Mouse (Mus musculus): Measurements from ENCODE around the gene Morc1.

Morc1 gene

DNA sequence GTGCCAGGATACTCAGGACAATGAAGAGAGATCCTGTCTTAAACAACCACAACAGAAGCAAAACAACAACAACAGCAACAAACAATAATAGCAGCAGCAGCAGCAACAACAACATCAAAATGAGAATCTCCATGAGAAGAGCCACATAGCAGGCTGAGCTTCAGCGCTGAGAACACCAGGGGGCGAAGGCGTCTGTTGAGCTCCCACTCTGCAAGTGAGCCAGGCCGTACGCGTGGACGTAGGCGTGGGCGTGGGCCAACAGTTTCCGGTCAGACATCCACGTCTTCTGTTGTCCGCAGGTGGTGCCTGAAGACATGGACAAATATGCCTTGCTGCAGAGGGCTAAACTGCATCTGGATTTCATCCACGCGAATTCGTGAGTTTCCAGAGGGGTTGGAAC is at the start of gene Morc1:
Gene Morc1, plus strand, starts transcription at position 211 of the 400 bp plus-strand sequence.
- peak; percentile 9 to 25 for DNase-seq

DNA sequence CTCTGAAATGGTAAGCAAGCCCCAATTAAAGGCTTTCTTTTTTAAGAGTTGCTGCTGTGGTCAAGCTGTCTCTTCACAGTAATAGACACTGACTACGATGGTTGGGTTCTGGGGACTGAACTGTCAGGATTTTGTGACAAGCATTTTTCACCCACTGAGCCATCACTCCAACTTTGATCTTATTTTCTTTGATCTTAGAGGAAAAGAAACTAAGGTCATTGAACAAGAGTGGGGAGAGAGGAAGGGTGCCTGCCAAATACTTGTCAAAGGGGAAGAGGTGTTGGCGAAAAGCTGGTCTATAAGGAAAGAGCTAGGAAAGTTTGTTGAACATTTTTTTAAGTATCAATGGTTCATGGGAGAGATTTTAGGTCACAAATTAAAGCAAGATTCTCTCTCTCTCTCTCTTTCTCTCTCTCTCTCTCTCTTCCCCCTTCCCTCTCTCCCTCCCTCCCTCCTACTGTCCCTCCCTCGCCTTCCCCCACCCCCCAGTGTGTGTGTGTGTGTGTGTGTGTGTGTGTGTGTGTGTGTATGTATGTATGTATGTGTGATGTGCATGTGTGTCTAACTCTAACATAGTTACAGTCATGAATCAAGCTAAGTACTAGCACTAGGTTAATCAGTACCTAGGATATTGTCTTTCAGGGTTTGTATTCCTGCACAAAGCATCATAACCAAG is 47.3 kb upstream of the Morc1 start:
- no peak for DNase-seq

DNA sequence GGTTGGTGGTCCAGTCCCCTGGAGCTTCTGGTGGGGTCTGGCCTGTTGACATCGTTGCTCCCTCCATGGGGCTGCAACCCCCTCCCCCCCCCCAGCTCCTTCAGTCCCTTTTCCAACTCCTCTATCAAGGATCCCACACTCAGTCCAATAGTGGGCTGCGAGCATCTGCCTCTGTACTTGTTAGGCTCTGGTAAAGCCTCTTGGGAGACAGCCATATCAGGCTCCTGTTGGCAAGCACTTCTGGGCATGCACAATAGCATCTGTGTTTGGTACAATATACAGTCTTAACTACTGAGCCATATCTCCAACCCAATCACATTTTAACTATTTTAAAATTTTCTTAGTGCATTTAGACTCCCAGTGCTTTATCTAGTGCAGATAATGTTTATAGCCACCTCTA is 44.1 kb upstream of the Morc1 start:
- DNase-seq, result peak in 1 of 2 experiments; percentile 21

DNA sequence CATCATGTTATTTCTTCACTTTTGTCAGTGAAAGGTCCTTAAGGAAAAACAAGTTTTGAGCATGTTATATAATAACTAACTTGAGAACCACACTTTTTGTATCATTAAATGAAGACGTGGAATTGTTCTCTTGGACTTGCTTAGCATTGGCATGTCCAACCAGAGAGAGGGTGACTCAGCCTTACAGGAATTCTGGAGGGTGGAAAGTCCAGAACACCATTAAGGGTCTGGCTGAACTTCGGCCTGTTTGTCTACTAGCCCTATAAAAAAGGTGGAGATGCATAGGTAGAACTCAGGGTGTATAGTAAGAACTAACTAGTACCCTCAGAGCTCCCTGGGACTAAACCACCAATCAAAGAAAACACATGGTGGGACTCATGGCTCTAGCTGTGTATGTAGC is 35.8 kb upstream of the Morc1 start:
- no peak for DNase-seq

DNA sequence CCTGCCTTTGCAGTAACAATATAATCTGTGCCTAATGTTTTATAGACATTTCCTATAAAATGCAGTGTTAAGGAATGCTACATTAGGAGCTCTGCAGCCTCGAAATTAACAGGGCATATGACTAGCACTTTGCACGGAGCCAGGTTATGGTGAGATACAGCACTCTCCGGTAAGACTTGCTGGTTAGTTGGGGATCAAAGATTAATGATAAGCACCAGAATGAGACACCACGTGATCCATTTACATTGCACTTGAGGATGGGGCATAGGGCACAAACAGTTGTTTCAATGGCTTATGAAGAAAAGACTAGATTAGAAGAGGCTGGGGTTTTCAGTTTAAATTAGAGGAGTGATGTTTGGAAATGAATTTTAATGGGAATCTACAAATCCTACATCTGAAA is 28.1 kb upstream of the Morc1 start:
- DNase-seq, result no peak

DNA sequence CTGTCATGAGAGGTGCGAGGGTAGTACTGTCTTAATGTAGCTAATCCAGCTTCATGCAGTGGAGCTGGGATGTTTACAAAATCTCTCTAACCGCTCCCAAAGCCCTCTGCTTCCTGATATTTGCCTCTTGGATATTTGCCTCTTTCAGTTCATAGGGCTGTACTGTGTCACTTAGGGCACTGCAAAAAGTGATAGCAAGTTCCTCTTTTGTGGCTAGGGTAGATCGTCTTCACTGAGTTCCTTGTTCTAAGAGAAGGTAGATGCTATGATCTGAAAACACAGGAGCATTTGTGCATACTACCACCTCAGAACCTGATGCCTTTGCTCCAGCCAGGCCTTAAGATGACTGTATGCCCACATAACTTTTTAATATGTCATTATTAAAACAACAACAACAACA is 27.6 kb upstream of the Morc1 start:
- DNase-seq, result no peak

DNA sequence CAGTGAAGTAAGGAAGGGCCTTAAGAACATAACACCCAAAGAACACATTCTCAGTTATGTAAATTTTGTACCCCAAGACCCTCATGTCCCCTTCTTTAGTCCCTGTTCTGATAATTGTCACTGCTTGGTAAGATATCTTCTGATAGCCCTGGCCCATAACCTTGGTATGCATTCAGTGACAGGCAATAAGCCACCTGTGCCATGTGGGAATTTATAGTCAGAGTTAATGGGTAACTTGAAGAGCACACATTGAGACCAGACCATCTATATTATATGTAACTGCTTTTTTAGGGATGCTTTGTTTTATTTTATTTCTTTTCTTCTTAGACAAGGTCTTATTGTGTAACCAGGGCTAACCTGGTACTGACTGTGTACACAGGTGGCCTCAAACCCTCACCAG is 27.0 kb upstream of the Morc1 start:
- no peak for DNase-seq

DNA sequence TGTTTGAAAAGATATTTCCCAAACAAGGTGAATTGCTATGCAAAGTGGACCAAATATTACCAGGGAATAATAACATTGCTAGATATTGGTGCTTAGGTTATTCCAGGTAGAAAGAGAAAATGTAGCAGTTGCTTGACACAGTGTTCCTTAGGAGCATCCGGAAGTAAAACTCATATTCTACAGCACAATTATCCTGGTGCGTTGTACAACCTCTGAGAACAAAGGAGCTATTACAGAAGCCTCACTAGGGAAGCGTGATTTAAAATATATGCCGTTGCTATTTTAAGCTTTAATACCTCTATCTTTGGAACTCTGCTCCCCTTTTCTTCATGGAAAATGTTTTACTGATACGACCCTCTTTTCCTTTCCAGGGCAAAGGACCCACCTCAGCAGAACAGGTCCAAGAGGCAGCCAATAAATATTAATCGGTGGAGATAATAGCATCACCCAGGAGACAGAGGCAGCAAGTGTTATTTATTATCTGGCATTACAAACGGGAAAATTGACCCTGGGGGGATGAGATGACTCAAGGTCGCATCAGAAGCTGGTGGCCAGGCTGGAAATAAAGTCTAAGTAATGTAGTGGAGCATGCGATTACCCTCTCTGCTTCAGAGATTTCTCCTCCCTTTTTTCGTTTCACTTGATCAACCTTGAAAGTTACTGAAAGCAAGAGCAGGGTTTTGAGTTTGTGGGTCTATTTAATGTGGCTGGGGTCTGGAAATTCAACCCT is 25.2 kb upstream of the Morc1 start:
- DNase-seq, result no peak

DNA sequence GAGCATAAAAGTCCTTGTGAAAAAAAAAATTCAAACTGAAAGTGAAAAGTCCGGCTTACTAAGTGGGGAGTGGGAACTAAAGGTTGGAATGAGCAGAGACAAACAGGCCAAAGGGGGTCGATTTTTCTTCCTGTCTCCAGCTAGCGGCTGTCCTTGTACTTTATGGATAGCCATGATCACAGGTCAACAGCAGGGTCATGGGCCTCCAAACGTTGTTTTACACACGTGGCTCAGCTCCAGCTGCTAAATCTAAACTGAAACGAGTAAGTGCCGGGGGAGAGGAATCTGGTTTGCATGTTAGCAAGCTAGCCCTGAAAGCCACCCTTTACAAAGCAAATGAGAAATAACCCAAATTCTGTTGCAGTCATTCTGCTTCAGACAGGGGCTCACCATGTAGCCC is 21.5 kb upstream of the Morc1 start:
- DNase-seq, result no peak

DNA sequence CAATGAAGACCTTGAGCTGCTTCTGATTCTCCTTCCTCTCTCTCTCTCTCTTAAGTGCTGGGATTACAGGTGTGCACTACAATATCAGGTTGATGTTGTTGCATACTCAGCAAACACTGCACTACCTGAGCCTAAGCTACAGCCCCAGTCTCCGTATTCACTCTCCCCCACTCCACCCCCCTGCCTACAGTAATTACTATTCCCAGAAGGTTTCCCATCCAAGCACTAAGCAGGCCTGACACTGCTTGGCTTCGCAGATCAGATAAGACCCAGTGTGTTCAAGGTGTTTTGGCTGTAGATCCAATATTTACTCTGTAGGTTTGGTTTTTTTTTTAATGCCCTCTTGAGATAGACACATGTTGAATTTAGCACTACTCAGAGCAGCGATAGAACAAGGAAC is 20.9 kb upstream of the Morc1 start:
- no peak for DNase-seq

DNA sequence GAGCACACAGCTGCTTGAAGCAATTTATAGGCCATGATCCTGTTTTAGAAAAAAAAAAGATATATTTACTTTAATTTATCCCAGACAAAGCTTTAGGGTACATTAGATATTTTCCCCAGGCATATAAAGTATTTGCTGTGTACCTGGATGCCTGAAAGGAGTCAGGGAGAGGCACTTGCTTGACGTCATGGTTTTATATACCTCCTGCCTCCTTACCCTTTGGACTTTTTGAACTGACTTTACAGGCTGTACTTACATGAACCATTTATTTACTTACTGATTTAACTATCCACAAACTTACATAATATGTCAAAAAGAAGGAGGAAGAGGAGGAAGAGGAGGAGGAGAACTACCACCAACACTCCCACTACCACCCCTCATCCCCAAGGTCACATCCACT is 18.8 kb upstream of the Morc1 start, which contains the start of gene Gm5485:
Gene Gm5485, minus strand, starts transcription at position 171 of the 400 bp plus-strand sequence.
- DNase-seq, result no peak

DNA sequence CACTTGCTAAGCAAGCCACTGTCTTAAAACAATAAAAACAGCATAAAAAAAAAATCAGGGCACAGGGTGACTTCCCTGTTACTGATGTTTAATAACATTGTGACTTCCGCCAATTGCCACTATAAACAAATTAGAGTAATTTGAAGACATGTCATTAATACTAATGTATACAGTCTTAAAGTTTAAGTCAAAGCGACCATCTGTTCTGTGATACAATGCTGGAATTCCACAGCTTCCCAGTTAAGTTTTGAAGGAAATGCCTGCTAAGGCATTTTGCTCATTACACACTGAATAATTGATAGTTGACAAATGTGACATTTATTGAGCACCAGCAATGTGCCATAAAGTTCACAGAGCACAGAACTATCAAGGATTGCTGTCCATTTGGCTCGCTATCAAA is 12.5 kb upstream of the Morc1 start:
- no peak for DNase-seq

DNA sequence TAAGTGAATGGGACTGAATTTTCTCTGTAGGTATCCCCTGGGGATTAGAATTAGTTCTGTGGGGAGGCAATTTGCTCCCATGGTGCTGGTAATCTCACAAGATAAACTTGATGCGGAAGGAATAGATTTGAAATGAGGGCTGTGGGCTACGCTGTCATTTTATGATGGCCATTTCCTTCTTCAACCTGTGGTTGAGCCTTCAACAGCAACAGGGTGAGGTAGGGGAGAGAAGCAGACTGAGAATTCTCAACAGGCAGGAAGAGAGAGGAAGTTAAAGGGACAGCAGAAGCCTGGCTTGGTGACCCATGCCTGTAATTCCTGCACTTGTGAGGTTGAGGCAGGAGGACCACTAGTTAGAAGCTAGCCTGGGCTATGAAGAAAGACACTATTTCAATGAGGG is 12.0 kb upstream of the Morc1 start:
- no peak for DNase-seq

DNA sequence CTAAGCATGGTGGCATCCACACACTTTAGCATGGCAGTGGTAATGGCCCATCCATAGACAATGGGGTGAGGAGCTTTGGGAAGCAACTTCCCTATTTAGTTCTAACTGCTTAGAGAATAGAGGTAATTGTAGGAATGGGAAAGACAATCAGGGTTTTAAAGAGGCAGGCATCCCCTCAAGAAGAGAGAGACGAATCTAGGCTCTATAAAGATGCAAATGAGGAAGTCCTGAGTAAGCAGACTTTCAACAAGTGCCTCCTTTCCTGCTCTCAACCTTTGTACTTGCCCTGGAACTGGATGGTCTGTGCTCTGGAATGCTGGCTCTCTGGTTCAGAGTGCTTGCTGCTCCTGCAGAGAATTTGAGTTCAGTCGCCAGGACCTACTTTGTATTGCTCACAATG is 8.5 kb upstream of the Morc1 start:
- DNase-seq, result no peak

DNA sequence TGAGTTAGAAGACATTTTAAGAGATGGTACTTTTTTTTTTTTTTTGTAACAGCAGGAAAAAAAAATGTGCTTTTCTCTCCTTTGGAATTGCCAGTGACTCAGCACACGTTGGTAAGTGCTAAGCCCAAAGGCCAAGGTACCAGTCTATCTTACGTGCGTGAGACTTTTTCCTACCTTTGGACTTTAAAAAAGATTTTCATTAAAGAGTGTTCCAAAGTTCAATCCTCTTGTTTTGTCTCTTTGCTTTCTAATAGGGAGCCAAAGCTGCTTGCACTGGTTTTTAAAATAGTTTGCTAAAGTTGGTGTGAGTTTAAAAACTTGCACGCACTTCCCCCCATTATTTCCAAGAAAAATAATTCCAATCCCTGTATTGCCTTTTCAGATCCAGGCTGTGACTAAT is 7.0 kb upstream of the Morc1 start:
- DNase-seq, result no peak

DNA sequence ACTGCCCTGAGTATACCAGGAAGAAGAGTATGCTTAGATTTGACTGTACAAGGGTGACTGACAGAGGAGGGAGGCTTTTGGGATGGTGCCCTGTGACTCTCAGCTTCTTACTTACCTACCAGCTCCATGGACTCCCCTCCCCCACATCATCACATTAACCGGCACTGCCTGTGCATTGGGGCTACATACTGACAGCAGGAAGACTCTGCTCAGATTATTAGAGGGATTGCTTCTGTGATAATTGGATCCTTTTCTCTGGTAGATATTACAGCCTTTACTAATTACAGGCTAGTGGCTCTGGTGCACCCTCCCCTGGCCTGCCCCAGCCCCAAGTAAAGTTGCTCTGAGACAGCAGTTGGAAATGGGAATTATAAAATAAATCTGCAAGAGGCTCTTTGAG is 1.6 kb upstream of the Morc1 start:
- DNase-seq, result peak; percentile 23 to 25

DNA sequence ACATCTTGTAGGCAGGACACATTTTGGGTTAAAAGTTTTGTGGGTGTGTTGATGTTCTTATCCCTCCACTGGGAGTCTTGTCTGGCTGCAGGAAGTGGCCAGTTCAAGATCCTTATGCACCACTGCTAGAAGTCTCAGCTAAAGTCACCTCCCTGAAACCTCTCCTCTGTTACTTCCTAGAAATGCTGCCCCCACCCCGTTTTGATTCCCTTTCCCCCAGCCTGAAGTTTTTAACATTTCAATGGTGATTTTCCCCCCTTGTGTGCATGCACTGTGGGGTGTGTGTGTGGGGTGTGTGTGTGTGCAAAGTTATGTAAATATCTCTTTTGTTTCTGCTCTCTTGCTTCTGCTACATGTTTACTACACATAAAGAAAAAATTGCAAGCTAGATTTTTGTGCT is 4.4 kb downstream of the Morc1 start:
- DNase-seq, result no peak

DNA sequence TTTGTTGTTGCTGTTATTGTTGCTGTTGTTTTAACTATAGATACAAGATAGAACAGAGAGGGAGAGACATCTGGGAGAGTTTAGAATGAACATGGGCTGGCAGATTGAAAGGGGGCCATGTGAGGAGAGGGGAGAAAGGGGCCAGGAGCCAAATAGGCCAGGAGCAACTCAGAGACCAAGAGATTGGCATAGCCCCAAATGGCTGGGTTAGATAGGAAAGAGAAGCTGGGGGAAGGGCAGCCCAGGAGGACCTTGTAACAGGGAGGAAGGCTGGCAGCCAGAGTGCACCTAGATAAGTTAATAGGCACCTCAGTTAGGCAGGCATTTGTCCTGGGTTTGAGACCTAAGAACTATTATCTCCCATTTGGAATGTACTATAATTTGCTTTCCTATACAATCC is 6.4 kb downstream of the Morc1 start:
- DNase-seq, result peak; percentile 89 to 91

DNA sequence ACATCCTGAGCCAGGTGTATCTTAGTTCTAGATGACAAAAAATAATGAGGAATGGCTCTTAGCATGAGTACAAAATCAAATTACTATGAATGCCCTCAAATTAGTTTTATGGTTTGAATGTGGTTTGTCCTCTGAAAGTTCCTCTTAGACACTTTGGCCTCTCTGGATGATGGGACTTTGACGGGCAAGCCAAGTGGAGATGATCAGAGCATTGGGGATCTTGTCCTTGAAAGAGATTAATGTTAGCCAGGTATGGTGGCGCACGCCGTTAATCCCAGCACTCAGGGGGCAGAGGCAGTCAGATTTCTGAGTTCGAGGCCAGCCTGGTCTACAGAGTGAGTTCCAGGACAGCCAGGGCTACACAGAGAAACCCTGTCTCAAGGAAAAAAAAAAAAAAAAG is 13.6 kb downstream of the Morc1 start:
- DNase-seq, result no peak

DNA sequence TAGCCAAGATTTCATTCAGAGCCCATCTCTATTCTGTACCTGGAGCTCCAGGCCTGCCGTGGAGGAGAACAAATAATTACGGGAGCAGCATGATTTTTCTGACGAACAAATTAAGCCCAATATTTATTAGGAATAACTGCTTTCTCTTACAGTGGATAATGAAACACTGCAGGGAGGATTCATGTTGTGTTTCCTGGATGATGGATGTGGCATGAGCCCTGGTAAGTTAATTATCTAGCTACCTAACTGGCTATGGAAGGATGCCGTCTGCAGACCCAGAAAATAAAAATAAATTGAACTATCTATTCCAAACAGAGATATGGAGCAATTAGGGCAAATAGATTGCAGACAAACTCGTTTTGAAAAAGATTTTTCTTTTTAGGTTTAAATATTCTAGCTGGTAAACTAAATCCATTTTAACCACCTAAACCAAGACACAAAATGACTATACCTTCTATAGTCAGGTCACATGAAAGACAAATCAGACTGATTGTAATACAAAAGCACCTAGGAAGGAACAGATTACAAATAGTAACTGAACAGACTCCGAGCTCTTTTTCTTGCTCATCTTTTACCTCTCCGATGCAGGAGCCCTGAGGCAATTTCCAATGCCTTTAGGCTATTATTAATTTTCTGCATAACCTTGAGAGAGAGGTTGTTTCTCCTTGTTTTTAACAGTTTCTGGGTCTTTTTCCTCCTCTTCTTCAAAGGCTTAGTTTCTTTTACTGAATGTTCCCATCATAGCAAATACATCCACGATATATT is 15.3 kb downstream of the Morc1 start:
- no peak for DNase-seq

DNA sequence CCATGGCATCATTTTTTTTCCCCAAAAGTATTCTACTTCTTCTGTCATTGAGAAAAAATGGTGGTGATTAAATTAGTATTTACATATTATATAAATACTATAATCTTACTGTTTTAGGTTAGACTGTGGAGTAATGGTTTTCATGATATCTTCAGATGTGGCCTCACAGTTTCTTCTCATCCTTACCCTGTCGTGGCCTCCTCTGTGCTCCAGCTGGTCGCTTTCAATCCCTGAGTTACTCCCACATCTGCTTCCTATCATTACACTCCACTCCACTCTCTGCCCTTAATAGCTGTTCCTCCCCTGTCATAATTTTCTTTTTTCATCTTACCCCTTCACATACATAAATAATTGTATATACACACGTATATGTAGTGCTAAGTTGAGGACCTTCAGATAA is 22.2 kb downstream of the Morc1 start:
- no peak for DNase-seq

DNA sequence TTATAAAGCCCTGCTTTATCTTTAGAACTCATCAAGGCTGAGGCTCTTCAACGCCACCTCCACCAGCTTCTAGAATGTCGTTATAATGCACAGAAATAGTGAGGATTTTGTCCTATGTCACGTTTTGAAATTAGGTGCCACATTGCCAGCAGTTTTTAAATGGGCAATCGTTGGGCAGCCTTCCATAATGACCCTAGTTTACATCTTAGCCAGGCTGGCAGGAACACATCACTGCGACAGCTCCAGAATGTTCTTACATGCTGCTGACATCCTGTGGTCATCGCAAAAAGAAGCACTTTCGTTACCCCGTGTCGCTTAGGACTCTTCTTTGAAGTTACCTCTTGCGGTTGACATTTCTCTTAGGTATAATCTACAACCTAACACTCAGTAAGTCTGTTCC is 42.4 kb downstream of the Morc1 start:
- DNase-seq, result peak; percentile 59 to 64

DNA sequence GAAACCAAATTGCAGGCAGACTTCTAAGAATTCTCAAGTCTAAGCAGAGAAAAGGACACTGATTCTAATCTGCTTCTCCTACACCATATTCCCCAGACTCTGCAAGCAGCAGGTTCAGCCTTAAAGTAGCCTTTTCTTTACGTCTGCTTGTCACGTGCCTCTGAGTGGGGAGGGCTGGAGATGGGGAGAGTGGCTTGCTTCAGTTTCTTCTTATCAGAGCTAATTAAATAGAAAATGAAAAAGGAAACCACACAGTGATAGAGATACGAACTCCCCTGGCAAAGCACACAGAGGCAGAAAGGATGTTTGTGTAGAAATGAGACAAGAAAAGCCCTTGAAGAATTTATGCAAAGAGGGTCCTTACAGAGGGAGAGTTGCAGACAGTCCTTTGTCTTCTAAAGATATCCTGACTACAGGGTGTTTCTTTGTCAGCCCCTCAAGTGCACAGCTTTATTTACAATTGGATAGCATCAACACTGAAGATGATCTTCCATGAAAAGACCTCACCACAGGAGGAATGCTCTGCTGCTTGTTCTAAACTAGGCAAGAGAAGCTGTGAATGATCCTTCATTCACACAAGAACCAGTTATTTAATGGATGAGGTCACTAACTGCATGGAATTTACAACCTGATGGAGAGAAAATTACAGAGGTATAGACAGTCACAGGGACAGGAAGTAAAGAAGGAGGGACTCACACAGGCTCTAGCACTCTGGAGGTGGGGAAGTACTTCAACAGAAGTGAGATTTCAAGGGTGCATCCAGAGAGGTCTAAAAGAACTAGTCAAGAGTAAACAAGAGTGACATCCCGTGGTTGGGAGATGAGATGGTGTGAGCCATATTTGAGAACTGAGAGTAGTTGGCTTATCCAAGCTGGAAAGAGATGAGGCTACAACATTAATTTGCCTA is 44.1 kb downstream of the Morc1 start:
- no peak for DNase-seq
